ENCODE assay signal across 8 mouse cellular contexts in genomic region chr4:119072363-119072940, GRCm38 (mm10). TPM values are rescaled to one million over a fixed set of nuclear protein-coding genes. Genes with fewer than 3 reads are reported as not detected.
A peak's percentile ranks its signal among the peaks of the same experiment; 100 is the strongest.
DNase-seq lines count a peak whose midpoint lies in the region; ATAC-seq lines count a peak whose summit lies in the region.

No protein-coding gene starts in this region.

- peak overlapping the region; percentile 65; the same call in 1 of the 2 replicates for H3K27ac ChIP-seq in kidney, embryonic 14.5 days (ENCODE audit: low read depth, low read length)
- peak overlapping the region; percentile 85 for H3K27ac ChIP-seq in embryonic facial prominence, embryonic 10.5 days (replicated peaks)
- no peak overlapping the region for H3K27ac ChIP-seq in hindbrain, embryonic 13.5 days
- H3K27ac ChIP-seq in midbrain, embryonic 14.5 days (replicated peaks; ENCODE audit: low read depth, low read length) = no peak overlapping the region

- DNase-seq in kidney, postnatal 36 days = no peak
- DNase-seq in embryonic facial prominence, embryonic 10.5 days (ENCODE audit: low spot score) = peak; percentile 41
- peak; percentile 18 for DNase-seq in midbrain, embryonic 14.5 days
- DNase-seq in left cerebral cortex, adult 9 months (ENCODE audit: low spot score in 2 of 2) = no peak
- no peak for DNase-seq in urinary bladder, adult 18-20 months (ENCODE audit: low spot score in 2 of 2)
- no peak for DNase-seq in gastrocnemius, adult 18-20 months (ENCODE audit: low spot score)

- no peaks in the 10 kb centered on the region for H3K36me3 ChIP-seq in kidney, embryonic 14.5 days (ENCODE audit: control insufficient read depth, insufficient read depth, low read length)
- H3K36me3 ChIP-seq in embryonic facial prominence, embryonic 10.5 days (replicated peaks) = no peaks in the 10 kb centered on the region
- no peaks in the 10 kb centered on the region for H3K36me3 ChIP-seq in hindbrain, embryonic 13.5 days
- H3K36me3 ChIP-seq in midbrain, embryonic 14.5 days (ENCODE audit: control insufficient read depth, insufficient read depth, low read length) = no peaks in the 10 kb centered on the region

- 24% methylated on average over 19 of the region's 19 CpGs for WGBS in kidney, embryonic 14.5 days
- 7% methylated on average over 19 of the region's 19 CpGs for WGBS in embryonic facial prominence, embryonic 10.5 days
- WGBS in hindbrain, embryonic 13.5 days = 11% methylated on average over 19 of the region's 19 CpGs
- WGBS in midbrain, embryonic 14.5 days = 15% methylated on average over 19 of the region's 19 CpGs

- H3K4me2 ChIP-seq in kidney, embryonic 14.5 days (replicated peaks; ENCODE audit: low read depth, low read length) = peak overlapping the region; percentile 38
- peak overlapping the region; percentile 51 for H3K4me2 ChIP-seq in hindbrain, embryonic 13.5 days
- peak overlapping the region; percentile 48 for H3K4me2 ChIP-seq in midbrain, embryonic 14.5 days (ENCODE audit: low read length)

- peaks cover 14% of the 10 kb centered on the region; the same call in 1 of the 2 replicates for H3K27me3 ChIP-seq in kidney, embryonic 14.5 days (ENCODE audit: control insufficient read depth, insufficient read depth, low read length)
- H3K27me3 ChIP-seq in embryonic facial prominence, embryonic 10.5 days (replicated peaks; ENCODE audit: low read depth, poor library complexity, severe bottlenecking) = peaks cover 48% of the 10 kb centered on the region
- H3K27me3 ChIP-seq in hindbrain, embryonic 13.5 days = peaks cover 48% of the 10 kb centered on the region
- peaks cover 15% of the 10 kb centered on the region; the same call in 1 of the 2 replicates for H3K27me3 ChIP-seq in midbrain, embryonic 14.5 days (ENCODE audit: control insufficient read depth, insufficient read depth, low read length)

- peak; percentile 13; the same call in 1 of the 2 replicates for ATAC-seq in kidney, embryonic 14.5 days (ENCODE audit: low FRiP score, low TSS enrichment)
- no peak for ATAC-seq in hindbrain, embryonic 13.5 days (ENCODE audit: low FRiP score)
- no peak for ATAC-seq in midbrain, embryonic 14.5 days (ENCODE audit: low FRiP score, low TSS enrichment)

- peaks cover 18% of the 10 kb centered on the region for H3K4me1 ChIP-seq in kidney, embryonic 14.5 days (ENCODE audit: control insufficient read depth, insufficient read depth, low read length)
- peaks cover 78% of the 10 kb centered on the region for H3K4me1 ChIP-seq in embryonic facial prominence, embryonic 10.5 days
- H3K4me1 ChIP-seq in hindbrain, embryonic 13.5 days (replicated peaks) = peaks cover 43% of the 10 kb centered on the region
- H3K4me1 ChIP-seq in midbrain, embryonic 14.5 days (ENCODE audit: control insufficient read depth, insufficient read depth, low read length) = peaks cover 15% of the 10 kb centered on the region

- peak overlapping the region; percentile 14 for H3K4me3 ChIP-seq in kidney, embryonic 14.5 days (ENCODE audit: low read length)
- peak overlapping the region; percentile 47 for H3K4me3 ChIP-seq in embryonic facial prominence, embryonic 10.5 days
- H3K4me3 ChIP-seq in hindbrain, embryonic 13.5 days = peak overlapping the region; percentile 28
- peak overlapping the region; percentile 19 for H3K4me3 ChIP-seq in midbrain, embryonic 14.5 days (replicated peaks; ENCODE audit: low read depth, low read length)

- H3K9ac ChIP-seq in kidney, embryonic 14.5 days (ENCODE audit: low read depth, low read length) = peak overlapping the region; percentile 31
- 0 out of 2 replicates have a peak overlapping the region, but pooled peaks have one; percentile 31 for H3K9ac ChIP-seq in hindbrain, embryonic 13.5 days
- H3K9ac ChIP-seq in midbrain, embryonic 14.5 days (replicated peaks; ENCODE audit: low read length) = no peak overlapping the region; the same call in 1 of the 2 replicates

- no peaks in the 10 kb centered on the region for H3K9me3 ChIP-seq in kidney, embryonic 14.5 days (ENCODE audit: control insufficient read depth, low read length)
- no peaks in the 10 kb centered on the region for H3K9me3 ChIP-seq in embryonic facial prominence, embryonic 10.5 days
- no peaks in the 10 kb centered on the region for H3K9me3 ChIP-seq in hindbrain, embryonic 13.5 days
- H3K9me3 ChIP-seq in midbrain, embryonic 14.5 days (ENCODE audit: control insufficient read depth, low read length) = no peaks in the 10 kb centered on the region

RNA-seq across cellular contexts. Expression of gene Slc2a1, which starts 36.1 kb away (rescaled TPM):
- 53.6 and 74.1 TPM in 2 replicates for polyA plus RNA-seq in kidney, embryonic 14.5 days (2014; fragmentation: Nextera tagmentation; extraction: Ambion mirVana)
- polyA plus RNA-seq in embryonic facial prominence, embryonic 10.5 days (2016; fragmentation: Nextera tagmentation; extraction: Ambion mirVana) = 140 and 166 TPM in 2 replicates
- 94.4 and 96.5 TPM in 2 replicates for polyA plus RNA-seq in hindbrain, embryonic 13.5 days (2015; fragmentation: Nextera tagmentation; extraction: Ambion mirVana)
- 61.3 and 94.4 TPM in 2 replicates for polyA plus RNA-seq in midbrain, embryonic 14.5 days (2014; fragmentation: Nextera tagmentation; extraction: Ambion mirVana)
- total RNA-seq in gastrocnemius, adult 18-20 months (2021) = 1 to 10 TPM; 6.2 to 7.5 TPM

Comparison
In these comparisons a context has a peak if more than half of its experiments do, and no peak if none do; other contexts are left out.
1. H3K27ac ChIP-seq: peak in kidney, embryonic 14.5 days (single experiment) and embryonic facial prominence, embryonic 10.5 days (single experiment); none in hindbrain, embryonic 13.5 days (single experiment) and midbrain, embryonic 14.5 days (single experiment).
2. DNase-seq: peak in embryonic facial prominence, embryonic 10.5 days (single experiment) and midbrain, embryonic 14.5 days (single experiment); none in kidney, postnatal 36 days (0 of 2), left cerebral cortex, adult 9 months (0 of 2), urinary bladder, adult 18-20 months (0 of 2) and gastrocnemius, adult 18-20 months (single experiment).
3. Peak in every context shown above with its lines, with median percentiles within 50 percentile points of each other: H3K4me2 ChIP-seq and H3K4me3 ChIP-seq.